Mouse (Mus musculus) cerebellum, adult 8-10 months (tissue): ENCODE measurements around the gene Med27.

Source experiments
- DNase-seq: peaks from one replicate; pipeline ENCODE4 v3.0.0; 2022

Gene Med27

DNA sequence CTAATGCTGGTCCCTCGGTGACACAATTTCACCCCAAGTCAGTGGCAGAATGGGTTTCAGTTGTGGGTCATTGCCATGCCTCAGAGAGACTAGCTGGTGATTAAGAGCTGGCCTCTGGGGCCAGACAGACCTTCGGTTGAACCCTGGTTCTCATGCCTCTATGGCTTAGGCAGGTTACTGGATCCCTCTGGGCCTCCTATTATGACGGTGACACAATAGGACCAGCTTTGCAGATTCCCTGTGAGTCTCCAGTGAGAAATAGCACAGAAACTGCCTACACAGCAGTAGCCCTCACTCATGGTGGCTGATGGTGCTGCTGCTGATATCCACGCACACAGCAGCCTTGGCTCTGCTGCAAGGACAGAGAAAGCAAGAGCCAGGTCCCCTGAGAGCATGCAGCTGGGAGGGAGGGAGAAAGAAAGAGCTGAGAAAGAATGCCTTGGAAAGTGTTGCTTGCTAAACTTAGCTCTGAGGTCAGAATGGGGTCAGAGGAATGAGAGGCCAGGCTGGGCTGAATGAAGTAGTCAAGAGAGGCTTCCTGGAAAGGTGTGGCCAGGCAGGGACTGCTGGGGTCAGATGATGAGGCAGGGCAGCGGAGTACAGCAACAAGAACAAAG, 226.3 kb downstream of the Med27 start:
- no peak for DNase-seq

DNA sequence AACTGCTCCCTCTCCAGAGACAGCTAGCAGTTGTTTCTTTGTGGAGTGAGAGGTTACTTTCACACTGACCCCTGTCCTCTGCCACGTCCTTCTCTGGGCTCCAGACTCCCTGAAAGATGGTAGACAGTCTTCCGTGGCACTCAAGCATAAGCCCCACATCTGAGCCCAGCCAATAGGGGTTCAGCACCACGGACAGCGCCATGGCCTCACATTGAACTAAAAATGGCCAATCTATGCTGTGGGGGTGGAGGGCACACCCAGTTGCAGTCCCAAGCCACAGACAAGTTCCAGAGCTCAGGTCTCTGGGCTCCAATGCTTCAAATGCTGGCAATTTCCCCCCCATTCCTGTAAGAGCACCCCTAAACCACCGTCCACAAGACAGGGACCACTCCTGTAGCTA, 227.0 kb downstream of the Med27 start:
- DNase-seq: no peak

DNA sequence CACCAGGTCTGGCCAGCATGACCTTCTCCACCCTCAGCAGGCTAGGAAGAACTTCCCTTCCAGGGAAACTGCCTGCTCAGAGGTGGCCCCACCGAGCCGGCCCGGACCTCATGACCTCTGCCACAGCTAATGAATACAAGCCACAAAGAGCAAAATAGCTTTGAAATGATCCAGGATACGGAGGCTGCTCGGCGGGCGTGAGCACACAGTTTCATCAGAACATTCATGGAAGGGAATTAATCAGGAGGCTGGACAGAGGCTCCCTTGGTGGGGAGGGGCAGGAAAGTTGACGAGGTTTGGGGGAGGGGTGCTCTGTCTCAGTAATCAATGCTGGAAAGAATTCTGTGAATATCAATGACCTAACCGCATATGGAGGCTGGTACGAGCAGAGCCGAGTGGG, 227.6 kb downstream of the Med27 start:
- DNase-seq: no peak
